Mouse (Mus musculus) spleen, embryonic (tissue): Measurements from ENCODE around the gene Nploc4.

Source experiments
- CTCF ChIA-PET: fragments of 350-600 bp; sonication (Branson Sonifier 250); formaldehyde crosslinking; loops from one replicate; lab custom pipeline; 2022; lab: Charles Lee

Gene Nploc4

DNA sequence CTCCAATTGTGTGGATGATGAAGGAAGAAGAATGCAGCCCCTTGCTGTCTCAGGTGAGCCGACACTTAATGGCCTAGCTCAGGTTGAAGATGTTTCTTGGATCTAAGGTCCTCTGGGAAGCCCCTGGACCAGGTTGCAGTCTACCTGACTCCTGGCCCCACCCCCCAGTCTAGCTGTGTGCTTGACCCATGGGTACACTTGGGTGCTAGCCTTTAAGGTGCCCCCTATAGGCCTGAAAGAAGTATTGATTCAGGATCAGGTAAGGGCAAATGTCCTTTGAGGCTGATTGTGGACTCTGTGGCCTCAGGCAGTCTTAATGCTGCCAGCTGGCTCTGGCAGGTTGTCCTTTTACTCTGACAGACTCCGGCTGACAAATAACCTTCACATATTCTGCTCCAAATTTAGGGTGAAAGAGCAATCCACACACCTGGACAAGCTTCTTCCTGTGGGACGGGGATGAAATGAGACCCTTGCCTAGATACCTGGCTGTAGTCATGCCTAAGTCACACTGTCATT is 5.3 kb upstream of the Nploc4 start:
- CTCF ChIA-PET: no interaction called here

DNA sequence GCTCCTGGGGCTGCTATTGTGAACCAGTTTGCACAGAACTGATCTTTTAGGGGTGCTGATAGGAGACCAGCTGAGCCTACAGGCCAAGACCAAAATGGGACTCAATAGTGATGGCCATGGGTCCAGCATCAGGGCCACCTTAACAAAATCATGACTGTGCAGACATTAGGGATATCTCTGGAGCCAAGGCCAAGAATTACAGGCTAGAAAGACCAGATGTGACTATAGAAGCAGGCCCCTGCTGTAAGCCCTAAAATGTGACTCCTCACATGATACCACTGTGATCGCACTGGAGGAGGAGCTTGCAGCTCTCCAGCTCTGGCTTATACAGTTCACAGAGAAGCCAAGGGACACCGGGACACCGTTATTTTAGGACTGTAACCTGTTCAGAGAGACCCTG is 4.8 kb upstream of the Nploc4 start, which contains the start of gene Tspan10:
TSS of gene Tspan10 (plus strand) at position 301 of the 400 bp plus-strand sequence.
- CTCF ChIA-PET: no interaction called here

DNA sequence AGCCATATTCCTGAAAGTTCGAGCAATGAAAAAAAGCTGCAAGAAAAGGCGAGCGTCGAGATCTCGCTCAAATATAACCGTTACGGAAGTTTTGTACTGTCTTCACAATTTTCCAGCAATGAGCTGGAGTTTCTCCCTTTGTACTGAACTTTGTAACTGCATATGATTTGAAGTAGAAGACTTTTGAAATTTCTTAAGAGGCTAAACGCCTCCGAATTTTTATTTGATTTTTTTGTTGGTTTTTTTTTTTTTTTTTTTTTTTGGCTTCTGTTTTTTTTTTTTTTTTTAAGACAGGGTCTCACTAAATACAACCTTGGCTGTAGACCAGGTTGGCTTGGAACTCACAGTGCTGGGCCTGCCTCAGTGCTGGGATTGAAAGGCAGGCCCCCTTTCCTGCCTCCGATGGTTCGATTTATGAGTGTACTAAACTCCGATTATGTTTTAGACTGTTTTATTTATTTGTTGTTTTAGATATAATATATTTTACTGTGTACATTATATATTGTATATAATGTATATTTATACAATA is 413 bp upstream of the Nploc4 start:
- CTCF ChIA-PET: interaction anchor here (0.6 to 0.7 kb wide), 3 partner anchors 59 to 1363 kb away, joined by 3 to 12 read pairs (median 9); partner anchors contain the start of gene Faap100

DNA sequence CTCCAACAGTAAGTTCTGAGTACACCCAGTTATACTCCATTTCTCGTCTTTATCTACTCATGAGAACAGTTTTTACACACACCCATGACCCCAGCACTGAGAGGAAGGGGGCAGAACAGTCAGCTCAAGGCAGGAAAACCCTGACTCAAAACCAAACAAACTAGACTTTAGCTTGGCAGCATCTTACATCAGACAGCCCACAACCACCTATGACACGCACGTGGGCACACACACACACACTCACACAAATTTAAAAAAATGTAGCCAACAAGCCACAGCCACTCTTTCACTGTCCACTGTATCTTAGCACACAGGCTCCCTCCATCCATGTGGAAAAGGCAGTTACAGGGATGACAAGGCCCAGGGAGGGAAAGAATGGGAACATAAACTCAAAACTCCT is 10.8 kb downstream of the Nploc4 start:
- CTCF ChIA-PET: no interaction called here

DNA sequence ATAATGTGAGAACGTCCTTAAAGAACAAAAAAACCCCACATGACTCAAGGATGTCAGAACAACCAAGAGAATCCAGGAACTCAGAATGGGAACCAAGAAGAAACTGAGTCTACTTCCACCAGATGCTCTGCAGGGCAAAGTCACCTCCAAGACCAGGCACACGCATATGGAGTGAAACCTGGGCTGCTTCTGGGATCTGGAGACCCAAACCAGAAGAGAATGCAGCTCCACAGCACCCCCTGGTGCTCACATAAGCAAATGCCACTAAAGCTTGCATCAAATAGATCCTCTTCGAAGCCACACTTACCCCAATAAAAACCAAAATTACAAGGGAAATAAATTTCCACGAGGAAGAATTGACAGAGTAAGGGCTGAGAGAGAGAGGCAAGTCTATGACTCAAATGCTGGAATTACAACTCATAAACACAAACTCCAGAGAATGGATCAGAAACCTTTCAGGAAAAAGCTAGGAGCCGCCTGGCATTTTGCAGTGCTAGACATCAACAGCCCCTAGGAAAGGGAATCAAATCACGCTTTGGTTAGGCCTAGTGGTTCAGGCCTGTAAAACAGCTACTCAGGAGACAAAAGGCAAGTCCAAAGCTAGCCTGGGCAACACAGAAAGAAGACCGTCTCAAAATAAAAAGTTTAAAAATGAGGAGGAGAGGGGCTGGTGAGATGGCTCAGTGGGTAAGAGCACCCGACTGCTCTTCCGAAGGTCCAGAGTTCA is 13.8 kb downstream of the Nploc4 start:
- CTCF ChIA-PET: interaction anchor here (0.6 to 0.8 kb wide), 3 partner anchors 72 to 516 kb away, joined by 3 to 11 read pairs (median 5); no protein-coding TSS in a partner anchor

DNA sequence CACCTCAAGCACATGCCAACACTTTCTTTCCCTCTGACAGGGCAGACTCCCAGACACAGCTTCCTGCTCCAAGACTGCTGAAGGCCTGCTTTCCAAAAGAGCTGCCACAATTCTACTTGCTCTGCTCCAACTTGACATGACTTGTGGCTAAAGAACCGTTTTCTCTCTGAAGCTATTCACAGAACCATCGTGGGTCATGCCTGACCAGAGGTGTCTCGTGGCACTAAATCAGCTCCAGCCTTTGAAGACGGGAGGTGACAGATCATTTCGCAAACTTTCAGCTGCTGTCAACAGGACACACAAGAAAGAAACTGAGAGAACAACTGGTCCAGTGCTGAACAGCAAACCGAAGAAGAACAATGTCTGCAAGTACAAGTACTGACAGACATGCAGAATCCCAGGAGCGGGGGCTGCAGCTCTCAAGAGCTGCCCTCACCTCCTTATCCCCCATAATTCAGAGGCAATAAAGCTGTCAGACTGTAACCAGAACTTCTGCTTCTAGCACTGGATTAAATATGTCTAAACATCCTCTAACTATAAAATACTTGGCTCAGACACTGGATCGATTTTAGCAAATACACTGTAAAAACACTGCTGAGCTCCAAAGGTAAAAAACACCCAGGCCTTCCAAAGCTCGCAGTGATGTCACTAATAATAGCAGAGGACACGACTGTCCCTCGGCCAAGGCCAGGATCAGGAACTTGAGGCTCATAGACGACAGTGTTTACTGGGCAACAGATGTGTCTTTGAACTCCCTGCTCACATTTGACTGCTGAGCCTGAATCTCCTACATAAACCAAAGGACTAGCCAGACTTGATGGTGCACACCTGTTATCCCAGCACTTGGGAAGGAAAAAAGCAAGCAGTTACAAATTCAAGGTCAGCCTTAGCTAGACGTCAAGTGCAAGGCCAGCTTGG is 14.6 kb downstream of the Nploc4 start:
- CTCF ChIA-PET: interaction anchor here (0.8 kb wide), 1 partner anchor 160 kb away, joined by 3 read pairs; no protein-coding TSS in a partner anchor

DNA sequence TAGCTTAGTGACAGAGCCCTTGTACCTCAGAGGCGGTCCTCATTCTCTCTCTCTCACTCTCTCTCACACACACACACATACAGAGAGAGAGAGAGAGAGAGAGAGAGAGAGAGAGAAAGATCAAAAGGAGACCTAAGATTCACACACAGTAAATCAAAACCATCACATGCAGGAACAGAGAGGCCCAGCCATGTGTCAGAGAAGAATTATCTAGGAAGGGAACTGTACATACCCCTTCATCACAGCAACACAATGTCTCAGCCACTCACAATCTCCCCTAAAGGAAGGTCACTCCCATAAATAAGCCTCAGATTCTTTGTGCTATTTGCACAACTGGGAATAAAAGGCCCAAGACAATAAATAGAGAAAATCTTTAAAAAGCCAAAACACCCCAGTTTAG is 18.9 kb downstream of the Nploc4 start:
- CTCF ChIA-PET: no interaction called here

DNA sequence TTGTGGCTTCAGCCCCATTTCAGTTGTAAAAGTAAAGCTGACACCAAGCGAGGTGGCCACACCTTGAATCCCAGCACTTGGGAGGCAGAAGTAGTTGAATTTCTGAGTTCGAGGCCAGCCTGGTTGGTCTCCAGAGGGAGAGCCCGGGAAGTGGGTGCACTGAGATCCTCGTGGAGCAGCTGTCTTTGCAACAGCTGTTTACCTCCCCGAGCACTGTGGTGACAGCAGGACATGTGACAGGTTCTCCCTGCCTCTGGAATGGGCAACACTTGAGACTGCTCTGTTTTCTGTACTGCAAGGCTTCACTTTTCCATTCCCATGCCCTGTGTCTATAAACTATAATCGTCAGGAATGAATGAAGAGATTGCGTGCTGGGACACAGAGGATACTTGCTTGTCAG is 19.7 kb downstream of the Nploc4 start:
- CTCF ChIA-PET: no interaction called here

DNA sequence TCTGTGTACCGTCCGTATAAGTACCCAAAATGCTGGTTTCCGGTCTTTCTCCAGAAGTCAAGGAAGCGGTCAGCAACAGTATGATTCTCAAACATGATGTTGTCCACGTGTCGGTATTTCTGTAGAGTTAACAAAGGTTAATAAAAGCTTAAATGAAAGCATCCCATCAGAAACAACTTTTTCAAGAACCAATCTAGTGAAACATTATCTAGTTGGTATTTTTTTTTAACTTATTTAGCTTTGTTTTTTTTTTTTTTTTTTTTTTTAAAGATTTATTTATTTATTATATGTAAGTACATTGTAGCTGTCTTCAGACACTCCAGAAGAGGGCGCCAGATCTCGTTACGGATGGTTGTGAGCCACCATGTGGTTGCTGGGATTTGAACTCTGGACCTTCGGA is 23.9 kb downstream of the Nploc4 start:
- CTCF ChIA-PET: interaction anchor here (0.5 kb wide), 1 partner anchor 1946 kb away, joined by 3 read pairs; no protein-coding TSS in a partner anchor

DNA sequence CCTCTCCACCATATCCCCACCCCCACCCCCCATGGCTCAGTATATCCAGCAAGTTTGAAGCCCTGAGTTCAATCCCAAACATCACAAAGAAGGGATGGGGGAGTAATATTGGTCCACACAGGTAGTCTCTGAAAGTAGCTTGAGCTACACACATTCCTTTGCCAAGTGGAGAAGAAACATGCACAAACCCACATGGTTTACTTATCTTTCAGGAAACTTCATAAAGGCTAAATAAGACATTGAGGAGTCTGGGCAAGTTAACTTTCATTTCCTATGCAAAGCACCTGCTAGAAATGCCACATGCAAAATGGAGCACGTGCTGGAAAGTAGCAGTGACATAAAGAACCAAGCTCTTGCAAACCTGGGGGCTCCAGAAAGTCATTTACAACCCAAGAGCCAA is 31.1 kb downstream of the Nploc4 start:
- CTCF ChIA-PET: no interaction called here

DNA sequence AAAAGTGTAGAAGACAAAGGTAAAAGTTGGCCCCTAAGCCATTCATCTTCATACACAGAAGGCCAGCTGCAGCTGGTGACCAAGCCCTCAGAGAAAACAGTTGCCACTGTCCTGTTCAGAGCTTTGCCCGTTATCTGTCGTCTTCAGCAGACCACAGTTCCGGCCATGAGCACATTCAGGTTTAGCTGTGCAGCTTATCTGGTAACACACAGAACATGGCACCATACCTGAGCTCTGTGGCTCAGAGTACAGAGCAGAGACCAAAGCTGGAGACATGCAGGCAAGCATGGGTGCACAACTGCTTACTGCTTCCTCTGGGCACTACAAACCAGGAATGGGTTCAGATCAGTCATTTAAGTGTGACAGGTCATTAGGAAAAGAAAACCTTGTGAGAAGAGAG is 31.6 kb downstream of the Nploc4 start:
- CTCF ChIA-PET: no interaction called here

DNA sequence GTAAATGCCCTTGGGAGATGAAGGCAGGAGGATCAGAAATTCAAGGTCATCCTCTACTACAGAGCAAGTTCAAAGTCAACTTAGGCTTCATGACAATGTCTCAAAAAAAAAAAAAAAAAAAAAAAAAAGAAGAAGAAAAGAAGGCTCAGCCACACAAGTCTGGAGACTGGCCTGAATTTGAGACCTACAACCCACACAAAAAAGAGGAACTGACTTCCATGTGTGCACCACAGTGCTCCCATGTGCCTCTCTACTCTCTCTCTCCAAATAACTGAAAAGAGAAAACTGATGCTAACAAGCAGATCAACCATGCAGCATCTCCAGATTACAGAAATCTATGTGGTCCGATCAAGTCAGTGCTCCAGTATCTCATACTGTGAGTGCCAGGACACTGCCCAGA is 32.7 kb downstream of the Nploc4 start:
- CTCF ChIA-PET: no interaction called here

DNA sequence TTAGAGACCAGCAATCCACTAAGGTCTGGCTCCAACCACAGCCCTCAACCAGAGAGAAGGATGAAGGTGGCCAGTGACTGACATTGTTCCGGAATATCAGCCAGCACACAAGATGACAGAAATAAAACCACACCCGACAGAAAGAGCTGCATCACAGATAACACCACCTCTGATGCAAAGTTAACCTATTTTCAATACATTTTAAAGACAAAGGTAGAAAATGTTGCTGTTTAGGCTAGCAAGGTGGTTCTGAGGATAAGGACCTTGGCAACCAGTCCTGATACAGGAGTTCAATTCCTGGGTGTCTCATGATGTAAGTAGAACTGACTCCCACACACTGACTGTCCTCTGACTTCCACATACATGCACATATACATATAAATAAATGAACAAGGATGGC is 38.2 kb downstream of the Nploc4 start:
- CTCF ChIA-PET: no interaction called here

DNA sequence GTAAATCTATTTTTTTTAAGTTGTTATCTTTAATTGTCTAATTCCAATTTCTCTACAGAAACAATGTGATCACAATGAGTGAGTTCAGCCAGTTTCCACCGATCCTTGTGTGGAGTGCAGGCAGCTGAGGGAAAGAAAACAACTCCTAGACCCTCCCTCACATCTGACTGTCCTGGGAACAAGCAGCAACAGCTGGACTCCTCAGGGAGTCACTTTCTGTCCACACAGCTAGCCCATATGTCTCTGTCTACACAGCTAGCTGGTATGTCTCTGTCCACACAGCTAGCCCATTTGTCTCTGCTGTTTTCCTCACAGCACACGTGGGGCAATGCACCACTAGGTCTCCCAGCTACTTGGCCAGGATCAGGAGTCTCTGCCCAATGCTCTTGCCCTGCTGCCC is 39.9 kb downstream of the Nploc4 start:
- CTCF ChIA-PET: no interaction called here

DNA sequence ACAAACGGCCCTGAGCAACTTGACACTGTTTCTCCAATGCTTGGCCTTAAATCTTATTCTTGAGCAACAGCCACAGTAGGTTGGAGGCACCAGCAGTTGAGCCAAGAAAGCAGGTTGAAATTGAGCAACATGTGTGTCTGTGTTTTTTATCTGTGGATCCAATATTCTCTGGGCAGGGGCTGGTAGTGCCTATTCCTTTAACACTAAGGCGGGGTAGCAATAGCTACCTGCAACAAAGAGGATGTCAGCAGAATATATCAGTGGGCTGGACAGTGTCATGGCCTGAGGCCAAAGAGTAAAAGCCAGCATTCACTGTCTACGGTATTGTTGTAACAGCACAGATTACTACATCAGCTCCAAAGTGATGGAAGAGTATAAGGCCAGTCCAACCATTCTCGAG is 41.8 kb downstream of the Nploc4 start:
- CTCF ChIA-PET: interaction anchor here (0.6 kb wide), 1 partner anchor 1040 kb away, joined by 5 read pairs; no protein-coding TSS in a partner anchor

DNA sequence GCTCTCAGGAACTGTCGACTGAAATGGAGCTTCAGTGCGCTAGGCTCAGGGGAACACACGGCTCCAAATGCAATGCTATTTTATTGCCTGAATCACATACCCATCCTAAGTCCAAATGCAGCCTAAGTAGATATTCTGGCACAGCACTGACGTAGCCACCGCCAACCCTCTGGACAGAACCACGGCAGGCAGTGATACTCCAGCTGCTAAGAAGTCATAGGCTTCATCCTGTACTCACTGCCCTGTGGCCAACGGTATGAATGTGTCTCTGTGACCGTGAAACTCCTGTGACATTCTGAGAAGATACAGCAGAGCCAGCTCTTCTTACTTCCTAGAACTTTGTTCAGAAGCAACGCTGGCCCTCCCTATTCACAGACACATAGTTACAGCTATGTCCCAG is 48.9 kb downstream of the Nploc4 start:
- CTCF ChIA-PET: interaction anchor here (1.0 kb wide), 1 partner anchor 103 kb away, joined by 3 read pairs; the partner anchor contains the start of gene Slc25a10

DNA sequence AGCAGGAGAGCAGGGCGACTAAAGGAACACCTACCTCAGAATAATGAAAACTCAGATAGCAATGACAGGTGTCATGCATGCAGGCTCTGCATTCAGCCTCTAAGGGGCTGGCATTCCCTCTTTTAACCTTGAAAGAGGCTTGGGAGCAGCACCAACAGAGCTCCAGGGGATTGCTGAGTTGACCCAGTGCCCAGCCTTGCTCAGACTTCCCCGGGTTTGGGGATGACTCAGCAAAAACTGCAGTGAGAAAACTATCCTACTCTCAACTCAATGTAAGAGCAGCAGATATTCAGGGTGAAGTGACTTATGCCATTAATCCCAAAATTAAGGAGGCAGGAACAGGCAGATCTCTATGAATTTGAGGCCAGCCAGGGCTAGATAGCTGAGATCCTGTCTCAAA is 50.4 kb downstream of the Nploc4 start:
- CTCF ChIA-PET: no interaction called here

DNA sequence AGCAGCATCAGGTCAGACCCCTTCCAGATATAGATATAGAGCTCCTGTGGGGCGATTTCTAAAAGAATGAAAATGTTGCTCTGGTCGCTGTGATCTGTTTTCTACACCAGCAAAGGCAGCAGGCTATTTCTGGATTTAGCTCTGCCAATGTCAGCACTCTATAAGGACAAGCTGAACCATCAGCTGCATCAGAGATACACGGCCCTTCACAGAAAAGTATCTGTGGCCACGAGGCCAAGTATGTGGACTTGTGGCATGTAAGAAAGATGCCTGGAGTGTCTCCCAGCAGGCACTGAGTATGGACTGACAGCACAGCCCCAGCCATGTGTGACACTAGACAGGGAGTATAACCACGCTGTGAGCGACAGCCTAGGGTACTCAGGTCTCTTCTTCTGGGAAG is 50.9 kb downstream of the Nploc4 start:
- CTCF ChIA-PET: no interaction called here

DNA sequence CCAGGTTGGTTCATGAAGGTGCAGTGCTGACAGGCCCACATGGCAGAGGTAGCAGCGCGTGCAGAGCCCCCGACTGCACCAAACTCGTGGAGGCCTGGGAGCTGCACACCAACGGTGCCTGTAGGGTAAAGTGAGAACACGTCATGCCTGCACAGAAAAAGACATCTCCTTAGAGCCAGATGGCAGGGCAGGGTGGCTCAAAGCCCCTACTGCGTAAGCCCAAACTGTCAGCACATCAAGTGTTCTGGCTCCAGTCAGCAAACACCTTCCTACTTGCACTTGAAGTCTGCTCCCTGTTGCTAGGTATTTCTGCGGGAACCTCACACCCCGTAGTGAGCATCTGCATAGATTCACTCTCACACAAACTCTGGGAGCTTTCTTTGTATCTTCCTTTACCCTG is 55.0 kb downstream of the Nploc4 start:
- CTCF ChIA-PET: interaction anchor here (0.7 kb wide), 1 partner anchor 170 kb away, joined by 3 read pairs; no protein-coding TSS in a partner anchor

DNA sequence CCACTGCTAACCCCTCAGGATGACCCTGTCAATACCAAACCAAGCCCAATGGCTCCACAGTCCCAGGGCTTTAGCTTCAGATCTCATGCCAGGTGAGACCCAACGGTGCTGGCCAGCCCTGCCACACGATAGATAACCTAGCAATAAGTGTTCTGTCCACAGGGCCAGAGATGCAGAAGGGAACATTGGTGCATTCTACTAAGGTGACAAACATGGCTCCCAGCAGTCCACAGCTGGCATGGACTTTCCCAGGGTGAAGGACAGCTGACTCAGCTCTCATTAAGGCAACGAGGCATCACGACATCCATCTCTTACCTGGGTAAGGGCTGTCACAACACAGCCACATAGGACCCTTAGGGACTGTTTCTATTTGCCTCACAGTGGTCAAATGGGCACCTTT is 56.4 kb downstream of the Nploc4 start:
- CTCF ChIA-PET: no interaction called here

DNA sequence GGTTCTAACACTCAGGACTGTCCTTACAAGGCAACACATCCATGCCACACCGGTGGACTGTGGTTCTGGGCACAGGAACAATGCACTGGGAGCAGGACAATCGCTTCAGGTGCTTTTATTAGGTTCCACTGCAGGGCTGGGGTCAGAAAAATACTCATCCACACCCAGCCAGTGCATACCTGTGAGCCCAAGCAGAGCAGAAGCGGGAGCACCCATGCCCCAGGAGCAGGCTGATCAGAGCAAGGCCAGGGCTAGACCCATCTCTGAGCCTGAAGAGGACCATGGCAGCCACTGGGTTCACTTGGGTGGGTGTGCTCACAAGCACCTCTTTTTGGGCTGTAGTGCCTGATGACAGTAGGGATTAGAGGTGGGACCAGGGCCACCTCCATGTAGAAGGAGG is 57.2 kb downstream of the Nploc4 start:
- CTCF ChIA-PET: no interaction called here
